Mouse (Mus musculus): ENCODE data around the gene Phospho1.

Phospho1 gene

DNA sequence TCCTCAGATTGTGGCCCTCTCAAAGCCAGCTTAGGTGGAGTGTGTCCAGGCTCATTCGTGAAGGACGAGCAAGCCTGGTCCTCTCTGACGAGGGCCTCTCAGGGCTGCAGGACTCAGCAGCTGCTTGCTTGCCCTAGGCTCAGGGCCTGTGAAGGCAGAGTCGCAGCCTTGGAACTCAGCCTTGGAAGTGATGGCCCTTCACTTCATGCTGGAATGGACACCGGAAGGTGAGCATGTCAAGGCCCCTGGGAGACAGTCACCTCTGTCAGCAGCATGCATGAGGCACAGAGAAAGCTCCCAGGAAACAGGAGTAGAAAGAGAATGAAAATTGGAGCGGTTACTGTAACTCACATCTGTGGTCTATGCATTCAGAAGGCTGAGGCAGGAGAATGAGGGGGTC, 12.6 kb upstream of the Phospho1 start:
- DNase-seq (ENCODE audit: low read depth, low spot score), result no peak

GRCm38 (mm10) chr11:95812224-95812623, 12.1 kb upstream of the Phospho1 start:
- no peak for DNase-seq (ENCODE audit: low read depth, low spot score)

DNA sequence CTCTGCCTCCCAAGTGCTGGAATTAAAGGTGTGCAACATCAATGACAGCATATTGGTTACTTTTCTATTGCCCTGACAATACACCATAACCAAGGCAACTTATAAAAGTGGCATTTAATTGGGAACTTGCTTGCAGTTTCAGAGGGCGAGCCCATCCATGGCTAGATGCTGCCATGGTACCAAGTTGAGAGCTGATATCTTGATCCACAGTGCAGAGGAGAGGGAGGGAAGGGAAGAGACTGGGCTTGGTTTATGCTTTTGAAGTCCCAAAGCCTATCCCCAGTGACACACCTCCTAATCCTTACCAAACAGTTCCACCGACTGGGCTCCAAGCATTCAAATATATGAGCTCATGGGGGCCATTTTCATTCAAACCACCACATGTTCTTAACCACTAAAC, 10.2 kb upstream of the Phospho1 start:
- no peak for DNase-seq (ENCODE audit: low read depth, low spot score)

GRCm38 (mm10) chr11:95814857-95815256, 9.4 kb upstream of the Phospho1 start:
- peak; percentile 71 for DNase-seq (ENCODE audit: low read depth, low spot score)

DNA sequence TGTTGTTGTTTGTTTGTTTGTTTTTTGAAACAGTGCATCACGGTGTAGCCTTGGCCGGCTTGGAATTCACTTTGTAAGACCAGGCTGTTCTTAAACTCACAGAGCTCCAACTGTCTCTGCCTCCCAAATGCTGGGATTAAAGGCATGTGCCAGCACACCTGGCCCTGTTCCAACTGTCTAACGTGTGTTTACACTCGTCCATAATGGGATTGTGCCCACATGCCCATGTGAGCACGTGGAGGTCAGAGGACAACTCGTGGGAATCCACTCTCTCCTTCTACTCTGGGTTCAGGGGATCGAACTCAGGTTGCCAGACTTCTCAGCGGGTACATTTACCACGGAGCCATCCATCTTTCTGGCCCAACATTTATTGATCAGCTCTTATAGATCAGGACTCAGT, 8.9 kb upstream of the Phospho1 start:
- DNase-seq (ENCODE audit: low read depth, low spot score), result no peak

DNA sequence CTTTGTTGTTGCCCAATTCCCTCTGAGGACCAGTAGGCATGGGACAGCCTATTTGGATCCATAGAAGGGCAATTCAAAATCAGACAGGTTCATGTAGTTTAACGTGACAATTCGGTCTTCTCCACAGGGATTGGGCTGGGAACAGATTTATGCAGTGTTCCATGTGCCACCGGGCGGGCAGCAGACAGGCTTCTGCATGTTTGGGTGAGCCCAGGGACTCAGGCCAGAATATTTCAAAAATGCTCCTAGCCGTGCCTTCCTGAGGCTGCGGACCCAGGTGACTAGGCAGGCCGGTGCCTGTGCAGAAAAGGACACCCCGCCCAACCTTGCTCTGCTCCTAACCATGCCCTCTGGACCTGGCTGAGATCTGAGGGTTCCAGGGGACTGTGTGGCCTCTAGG, 5.2 kb upstream of the Phospho1 start:
- no peak for DNase-seq (ENCODE audit: low read depth, low spot score)

DNA sequence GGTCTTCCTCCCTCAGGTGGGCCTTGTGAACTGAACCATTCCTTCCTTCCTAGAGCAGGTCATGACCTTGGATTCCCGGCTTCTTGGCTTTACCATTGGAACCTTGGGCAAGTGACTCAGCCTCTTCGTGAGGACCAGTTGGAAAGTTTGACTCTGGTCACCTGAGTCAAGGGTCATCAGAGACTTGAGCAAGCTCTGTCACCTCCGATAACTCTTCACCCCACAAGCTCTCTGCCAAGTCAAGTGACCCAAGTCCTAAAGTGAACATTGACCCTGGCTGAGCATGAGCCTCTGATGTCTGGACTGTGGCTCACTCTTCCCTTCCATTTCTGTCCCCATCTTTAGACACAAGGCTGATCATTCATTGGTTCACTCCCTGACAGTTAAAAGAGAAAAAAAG, 2.8 kb upstream of the Phospho1 start:
- DNase-seq (ENCODE audit: low read depth, low spot score), result no peak

GRCm38 (mm10) chr11:95822437-95822836, 1.9 kb upstream of the Phospho1 start:
- DNase-seq (ENCODE audit: low read depth, low spot score), result no peak

- DNase-seq (ENCODE audit: low read depth, low spot score), result peak; percentile 89
Measured at GRCm38 (mm10) chr11:95824877-95825243, 561 bp downstream of the Phospho1 start.

DNA sequence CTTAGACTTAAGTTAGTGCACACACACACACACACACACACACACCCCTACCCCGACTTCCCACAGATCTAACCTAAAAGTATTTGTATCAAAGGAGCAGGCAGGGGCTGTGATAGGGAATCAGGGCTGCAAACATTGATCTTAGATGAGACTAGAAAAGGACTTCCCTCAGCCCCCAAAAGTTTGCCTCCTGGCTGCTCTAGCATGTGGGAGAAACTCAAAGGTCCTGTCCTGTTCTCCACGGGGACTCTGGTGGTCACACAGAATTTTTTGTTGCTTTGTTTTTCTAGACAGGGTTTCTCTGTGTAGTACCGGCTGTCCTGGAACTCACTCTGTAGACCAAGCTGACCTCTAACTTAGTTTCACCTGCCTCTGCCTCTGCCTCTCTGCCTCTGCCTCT, 1.3 kb downstream of the Phospho1 start:
- no peak for DNase-seq (ENCODE audit: low read depth, low spot score)

- no peak for DNase-seq (ENCODE audit: low read depth, low spot score)
Measured at GRCm38 (mm10) chr11:95826317-95827167, 2.2 kb downstream of the Phospho1 start.

- DNase-seq (ENCODE audit: low read depth, low spot score), result no peak
Measured at GRCm38 (mm10) chr11:95827168-95827447, 2.8 kb downstream of the Phospho1 start.

DNA sequence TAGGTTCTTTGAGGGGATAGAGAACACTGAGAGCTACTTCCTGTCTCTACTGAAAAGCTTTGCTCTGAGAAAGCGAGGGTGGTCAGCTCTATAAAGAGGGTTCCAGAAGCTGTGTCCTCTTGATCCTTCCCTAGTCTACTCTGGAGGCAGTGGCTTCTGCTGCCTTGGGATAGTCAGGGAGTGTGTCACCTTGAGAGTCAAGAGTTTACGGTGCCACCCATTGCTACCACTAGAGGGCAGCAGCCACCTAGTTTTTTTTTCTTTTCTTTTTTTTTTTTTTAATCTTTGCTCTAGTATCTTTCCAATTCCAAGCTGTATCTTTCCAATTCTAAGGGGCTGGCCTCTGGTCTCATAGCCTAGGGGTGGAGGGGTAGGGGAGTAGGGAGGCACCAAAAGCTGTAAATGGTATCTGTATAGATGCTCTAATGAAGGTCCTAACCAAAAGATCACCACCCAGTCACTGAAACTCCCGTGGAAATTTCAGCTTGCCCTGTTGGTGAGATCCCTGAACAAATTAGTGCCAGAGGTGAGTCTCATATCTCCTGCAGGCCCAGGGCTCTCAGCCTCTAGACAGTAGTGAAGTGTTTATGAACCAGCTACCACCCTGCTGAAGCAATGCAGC, 3.3 kb downstream of the Phospho1 start:
- DNase-seq (ENCODE audit: low read depth, low spot score), result peak; percentile 66

DNA sequence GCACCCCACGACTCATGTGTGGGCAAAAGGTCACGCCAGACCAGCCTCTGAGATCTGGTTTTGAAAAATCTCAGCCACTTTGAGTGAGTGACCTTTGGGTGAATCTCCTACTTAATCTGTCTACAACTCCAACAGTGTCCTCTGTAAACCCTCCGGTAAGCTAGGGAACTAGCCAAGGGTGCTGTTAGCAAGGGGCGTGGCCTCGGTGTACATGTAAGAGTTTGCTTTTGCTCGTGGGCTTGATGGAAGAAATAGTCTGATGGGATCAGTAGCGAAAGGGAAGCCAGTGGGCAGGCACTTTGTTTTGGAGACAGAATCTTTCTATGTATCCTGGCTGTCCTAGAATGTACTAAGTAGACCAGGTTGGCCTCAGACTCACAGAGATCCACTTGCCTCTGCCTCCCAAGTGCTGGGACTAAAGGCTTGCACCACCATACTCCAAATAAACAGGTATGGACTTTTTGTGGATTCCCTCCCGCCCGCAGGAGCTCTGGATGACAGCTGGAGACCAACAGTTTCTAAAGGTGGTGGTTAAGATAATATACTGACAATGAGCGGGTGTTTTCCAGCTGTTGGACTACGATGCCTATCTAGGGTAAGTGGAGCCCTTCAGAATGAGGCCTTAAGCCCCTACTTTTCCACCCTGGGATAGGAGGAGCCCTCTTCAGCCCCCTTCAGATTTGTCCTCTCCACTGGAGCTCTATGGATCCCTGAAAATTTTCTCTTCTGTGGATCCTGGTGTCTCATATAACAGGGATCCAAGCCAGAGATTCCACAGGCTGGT, 4.1 kb downstream of the Phospho1 start:
- no peak for DNase-seq (ENCODE audit: low read depth, low spot score)

DNA sequence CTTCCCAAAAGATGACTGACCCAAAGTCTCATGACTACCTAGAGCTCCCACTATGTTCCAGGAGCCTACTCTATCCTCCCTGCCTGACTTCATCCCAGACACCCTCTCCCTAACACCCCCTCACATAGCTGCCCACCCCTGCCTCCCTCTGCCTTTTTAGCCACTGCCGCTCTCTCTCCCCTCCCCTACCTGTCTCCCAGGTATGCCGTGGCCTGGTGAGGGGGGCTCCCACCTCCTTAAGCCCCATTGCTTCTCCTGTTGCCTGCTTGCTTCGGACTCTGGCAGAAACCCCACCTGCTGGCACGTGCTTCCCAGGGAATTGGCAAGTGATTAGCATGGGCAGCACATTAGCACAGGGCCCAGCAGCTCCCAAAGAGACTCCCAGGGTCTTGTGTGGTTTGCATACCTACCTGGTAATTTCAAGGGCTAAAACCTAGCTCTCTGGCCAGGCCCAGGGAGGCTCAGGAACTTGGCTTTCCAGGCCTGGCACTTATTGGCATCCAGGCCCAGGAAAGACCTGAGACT, 5.3 kb downstream of the Phospho1 start:
- no peak for DNase-seq (ENCODE audit: low read depth, low spot score)

DNA sequence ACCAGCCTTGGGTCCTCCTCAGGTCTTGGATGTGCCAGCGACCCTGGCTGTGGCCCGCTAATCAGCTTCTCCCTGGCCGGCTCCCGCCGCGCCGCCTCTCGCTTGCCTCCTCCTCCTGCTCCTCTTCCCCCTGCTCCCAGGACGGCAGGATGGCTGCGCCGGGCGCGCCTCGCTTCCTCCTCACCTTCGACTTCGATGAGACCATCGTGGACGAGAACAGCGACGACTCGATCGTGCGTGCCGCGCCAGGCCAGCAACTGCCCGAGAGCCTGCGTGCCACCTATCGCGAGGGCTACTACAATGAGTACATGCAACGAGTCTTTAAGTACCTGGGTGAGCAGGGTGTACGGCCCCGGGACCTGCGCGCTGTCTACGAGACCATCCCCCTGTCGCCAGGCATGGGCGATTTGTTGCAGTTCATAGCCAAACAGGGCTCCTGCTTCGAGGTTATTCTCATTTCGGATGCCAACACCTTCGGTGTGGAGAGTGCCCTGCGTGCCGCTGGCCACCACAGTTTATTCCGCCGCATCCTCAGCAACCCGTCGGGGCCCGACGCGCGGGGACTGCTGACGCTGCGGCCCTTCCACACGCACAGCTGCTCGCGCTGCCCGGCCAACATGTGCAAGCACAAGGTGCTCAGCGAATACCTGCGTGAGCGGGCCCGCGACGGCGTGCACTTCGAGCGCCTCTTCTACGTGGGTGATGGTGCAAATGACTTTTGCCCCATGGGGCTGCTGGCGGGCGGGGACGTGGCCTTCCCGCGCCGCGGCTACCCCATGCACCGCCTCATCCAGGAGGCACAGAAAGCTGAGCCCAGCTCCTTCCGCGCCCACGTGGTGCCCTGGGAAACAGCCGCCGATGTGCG, 6.3 kb downstream of the Phospho1 start:
- DNase-seq (ENCODE audit: low read depth, low spot score), result no peak

- no peak for DNase-seq (ENCODE audit: low read depth, low spot score)
Measured at GRCm38 (mm10) chr11:95831276-95831619, 6.9 kb downstream of the Phospho1 start.

DNA sequence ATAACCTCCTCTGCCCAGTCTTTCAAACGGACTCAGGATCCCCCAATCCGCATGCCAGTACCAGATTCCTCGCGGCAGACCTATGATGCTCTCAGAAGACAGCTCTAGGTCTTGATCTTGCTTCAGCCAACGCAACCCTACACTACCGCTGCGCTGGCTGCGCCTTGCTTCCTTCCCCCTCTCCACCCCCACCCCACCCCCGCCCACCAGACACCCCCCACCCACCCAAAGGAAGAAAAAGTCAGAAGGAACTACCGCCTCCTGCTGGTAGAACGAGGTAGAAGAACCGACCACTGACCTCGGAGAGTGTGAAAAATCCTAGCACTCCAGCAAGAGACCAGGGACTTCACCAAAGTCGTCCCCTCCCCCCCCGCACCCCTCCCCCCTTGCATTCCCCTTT, 7.3 kb downstream of the Phospho1 start:
- DNase-seq (ENCODE audit: low read depth, low spot score), result no peak

GRCm38 (mm10) chr11:95832129-95833005, 8.1 kb downstream of the Phospho1 start:
- DNase-seq (ENCODE audit: low read depth, low spot score), result no peak

GRCm38 (mm10) chr11:95833006-95833570, 8.8 kb downstream of the Phospho1 start:
- DNase-seq (ENCODE audit: low read depth, low spot score), result no peak

Data from skeletal muscle tissue, adult 2 months (tissue).